Mouse (Mus musculus) stomach, postnatal 0 days (tissue): ENCODE measurements around the gene Slc35f6. TPM values are rescaled to one million over a fixed set of nuclear protein-coding genes. Genes with fewer than 3 reads are reported as not detected.
"Not testable (repeated sequence)": the region's sequence is repeated elsewhere in the genome, so short reads cannot be mapped to it uniquely, and the experiment has no call there.

Experiments
- ATAC-seq: fragments of 200-750 bp; cut with Nextera tagmentation; 2 replicates; pipeline ENCODE4 v1.8.0; 2017; ENCODE audit not compliant: low FRiP score, low TSS enrichment
- DNase-seq: peaks from one replicate; pipeline ENCODE4 v3.0.0-alpha.2; 2016; ENCODE audit warnings: low spot score
- H3K27ac ChIP-seq: fragments of 300-500 bp; sonication (generic); replicated peaks from 2 replicates; pipeline ENCODE4 v1.5.1; 2014; ENCODE audit warnings: mild to moderate bottlenecking, control low read depth
- H3K27me3 ChIP-seq: fragments of 300-500 bp; sonication (generic); 2 replicates; pipeline ENCODE4 v1.6.1; 2014; ENCODE audit warnings: low read length; ENCODE audit not compliant: control insufficient read depth, insufficient read depth
- H3K36me3 ChIP-seq: fragments of 300-500 bp; sonication (generic); 2 replicates; pipeline ENCODE4 v1.6.1; 2014; ENCODE audit warnings: low read length, mixed read lengths; ENCODE audit not compliant: control insufficient read depth, insufficient read depth
- H3K4me1 ChIP-seq: fragments of 300-500 bp; sonication (generic); replicated peaks from 2 replicates; pipeline ENCODE4 v1.6.1; 2014; ENCODE audit warnings: antibody characterized with exemption; ENCODE audit not compliant: control insufficient read depth, insufficient read depth
- H3K4me2 ChIP-seq: fragments of 300-500 bp; sonication (generic); replicated peaks from 2 replicates; pipeline ENCODE4 v1.6.1; 2014; ENCODE audit warnings: low read depth, mild to moderate bottlenecking, control low read depth, moderate library complexity
- H3K4me3 ChIP-seq: fragments of 300-500 bp; sonication (generic); 2 replicates; pipeline ENCODE4 v1.5.1; 2014; ENCODE audit warnings: low read depth, low read length, control low read depth
- H3K9ac ChIP-seq: fragments of 300-500 bp; sonication (generic); 2 replicates; pipeline ENCODE4 v1.6.1; 2014; ENCODE audit warnings: mild to moderate bottlenecking, low read length, control low read depth, mixed read lengths
- H3K9me3 ChIP-seq: fragments of 300-500 bp; sonication (generic); 2 replicates; pipeline ENCODE4 v1.6.1; 2016; ENCODE audit warnings: low read length; ENCODE audit not compliant: control insufficient read depth
- CTCF ChIP-seq: IDR thresholded peaks from 2 replicates; pipeline ENCODE4 v1.5.1; 2016; ENCODE audit warnings: antibody characterized with exemption, low read depth, mild to moderate bottlenecking, moderate library complexity
- EP300 ChIP-seq: optimal IDR thresholded peaks from 2 replicates; pipeline ENCODE3; 2016; ENCODE audit warnings: antibody characterized with exemption
- WGBS: fragments of 180-500 bp; shearing (Covaris S2); extraction: QIAGEN DNeasy Blood & Tissue Kit; methylation state at CpG from one replicate; pipeline ENCODE4 v1.1.7; 2014; 5-methylcytosine and 5-hydroxymethylcytosine counted together
- polyA plus RNA-seq: library from polyadenylated mRNA; unstranded; fragments of >200 nt; fragmentation: Nextera tagmentation; extraction: Ambion mirVana; gene quantifications from 2 replicates; pipeline ENCODE4 v1.2.1, GENCODE M21; 2015

Slc35f6 gene
- polyA plus RNA-seq, 1 experiment from 2014 or later: 30.6 TPM

DNA sequence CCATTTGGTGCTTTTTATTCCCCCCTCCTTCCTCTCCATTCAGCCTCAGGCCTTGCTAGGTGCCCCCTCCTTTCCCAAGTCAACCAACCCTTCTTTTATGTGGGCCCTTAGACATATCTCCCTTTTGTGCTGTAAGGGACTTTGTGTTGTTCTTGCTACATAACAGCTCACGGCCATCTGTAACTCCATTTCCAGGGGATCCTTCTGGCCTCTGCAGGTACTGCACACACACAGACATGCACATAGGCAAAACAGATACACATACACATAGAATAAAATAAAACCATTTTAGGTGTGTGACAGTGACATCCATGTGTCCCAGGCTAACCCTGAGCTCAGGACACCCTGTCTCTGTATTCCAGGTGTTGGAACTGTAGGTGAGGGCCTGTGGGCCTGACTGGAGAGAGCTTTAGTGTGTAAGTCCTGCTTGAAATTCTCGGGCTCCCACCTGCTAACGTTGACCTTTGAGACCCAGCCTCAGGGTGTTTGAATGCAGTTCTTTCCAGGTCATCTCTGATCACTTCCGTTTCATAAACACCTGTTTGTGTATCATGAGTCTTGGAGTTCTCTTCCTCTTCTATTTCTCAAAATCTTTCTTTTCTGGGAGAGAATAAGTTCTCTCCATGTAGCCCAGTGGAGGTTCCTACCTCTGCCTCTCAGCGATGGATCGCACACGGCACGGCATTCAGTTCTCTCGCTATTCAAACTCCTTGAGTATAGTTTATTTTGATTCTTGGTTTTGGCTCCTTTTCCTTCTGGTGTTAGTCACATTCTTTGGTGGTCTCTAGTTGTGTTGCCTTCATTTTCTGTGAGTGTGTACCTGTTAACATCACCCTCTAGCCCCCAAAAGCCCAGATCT lies 21.1 kb downstream of the Slc35f6 start:
- Histone ChIP-seq H3K36me3 (0 out of 2 replicates have a peak, but pooled peaks cover 3% of the 10 kb centered on the region), H3K4me2 (no peak overlapping the region), H3K27me3 (no peaks in the 10 kb centered on the region), H3K4me1 (no peaks in the 10 kb centered on the region), H3K9me3 (no peaks in the 10 kb centered on the region), H3K27ac (no peak overlapping the region), H3K4me3 (no peak overlapping the region), H3K9ac (no peak overlapping the region)
- TF ChIP-seq EP300 (no peak), CTCF (no peak)
- WGBS: 90% methylated on average over 9 of the region's 9 CpGs
- ATAC-seq (no peak), DNase-seq (no peak)

DNA sequence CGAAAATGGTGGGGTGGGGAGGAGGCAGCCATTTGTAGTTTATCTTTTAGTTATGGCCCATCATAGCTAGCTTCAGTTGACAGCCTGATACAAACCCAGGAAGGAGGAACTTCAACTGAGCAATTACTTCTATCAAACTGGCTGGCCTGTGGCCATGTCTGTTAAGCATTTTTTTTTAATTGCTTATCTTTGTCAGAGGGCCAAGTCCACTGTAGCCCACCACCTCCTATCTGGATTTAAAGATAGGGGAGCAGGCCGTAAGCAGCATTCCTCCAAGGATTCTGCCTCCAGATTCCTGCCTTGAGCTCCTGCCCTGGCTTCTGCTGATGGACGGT lies 21.7 kb downstream of the Slc35f6 start:
- ATAC-seq (no peak), DNase-seq (no peak)
- Histone ChIP-seq H3K27ac (no peak overlapping the region), H3K9ac (no peak overlapping the region), H3K4me3 (no peak overlapping the region), H3K36me3 (0 out of 2 replicates have a peak, but pooled peaks cover 3% of the 10 kb centered on the region), H3K4me2 (no peak overlapping the region), H3K27me3 (no peaks in the 10 kb centered on the region), H3K9me3 (no peaks in the 10 kb centered on the region), H3K4me1 (no peaks in the 10 kb centered on the region)
- TF ChIP-seq EP300 (no peak), CTCF (no peak)
- 82% methylated on average over 3 of the region's 3 CpGs for WGBS

DNA sequence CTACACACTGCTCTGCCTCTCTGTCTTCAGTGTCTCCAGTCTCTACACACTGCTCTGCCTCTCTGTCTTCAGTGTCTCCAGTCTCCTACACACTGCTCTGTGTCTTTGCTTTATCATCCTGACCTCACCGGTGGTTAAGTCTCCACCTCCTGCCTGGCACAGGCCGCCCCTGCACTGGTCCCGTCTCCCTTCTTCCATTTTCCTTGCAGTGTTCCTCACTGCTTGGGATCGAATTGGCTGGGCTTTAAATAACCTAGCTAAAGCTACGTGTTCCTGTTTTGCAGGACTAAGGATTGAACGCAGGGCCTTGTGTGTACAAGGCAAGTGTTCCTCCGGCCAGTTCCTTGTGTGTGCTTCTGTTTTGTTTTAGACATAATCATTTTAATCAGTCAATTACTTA lies 22.4 kb downstream of the Slc35f6 start:
- ATAC-seq: no peak
- Histone ChIP-seq H3K4me2 (no peak overlapping the region), H3K36me3 (peaks cover 3% of the 10 kb centered on the region; the same call in 1 of the 2 replicates)

DNA sequence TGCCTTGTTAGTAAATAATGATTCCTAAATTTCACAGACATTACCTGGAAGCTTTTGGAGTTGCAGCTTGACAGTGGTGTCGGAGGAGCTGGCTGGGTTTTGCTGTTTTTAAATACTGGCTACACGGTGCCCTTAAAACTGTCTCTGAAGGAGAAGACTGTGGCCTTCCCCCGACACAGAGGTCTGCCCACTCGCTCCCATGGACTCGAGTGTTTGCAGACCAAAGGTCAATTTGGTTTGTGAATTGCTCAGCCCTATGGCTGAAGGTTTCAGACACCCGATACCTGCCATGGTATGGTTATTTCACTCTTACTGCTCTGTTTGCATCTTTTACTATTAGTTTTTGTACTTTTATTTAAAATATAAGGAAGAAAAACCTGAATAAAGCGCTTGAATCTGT lies 26.3 kb downstream of the Slc35f6 start:
- DNase-seq: no peak
- H3K36me3 ChIP-seq: peaks cover 3% of the 10 kb centered on the region; the same call in 1 of the 2 replicates
- no peaks in the 10 kb centered on the region for H3K9me3 ChIP-seq
- H3K4me1 ChIP-seq: no peaks in the 10 kb centered on the region
- no peak for ATAC-seq
- no peak overlapping the region for H3K4me2 ChIP-seq
- H3K9ac ChIP-seq: no peak overlapping the region
- H3K27ac ChIP-seq: no peak overlapping the region
- no peak overlapping the region for H3K4me3 ChIP-seq
- TF ChIP-seq CTCF (no peak), EP300 (no peak)
- WGBS: 63% methylated on average over 7 of the region's 7 CpGs
- H3K27me3 ChIP-seq: no peaks in the 10 kb centered on the region

More for the DNA sequence above, 22.4 kb downstream of the Slc35f6 start:
- DNase-seq: no peak
- no peak overlapping the region for H3K4me3 ChIP-seq
- TF ChIP-seq CTCF (no peak), EP300 (no peak)
- H3K9me3 ChIP-seq: no peaks in the 10 kb centered on the region
- H3K4me1 ChIP-seq: no peaks in the 10 kb centered on the region
- H3K27ac ChIP-seq: no peak overlapping the region
- H3K9ac ChIP-seq: no peak overlapping the region
- 84% methylated on average over 7 of the region's 7 CpGs for WGBS
- no peaks in the 10 kb centered on the region for H3K27me3 ChIP-seq

DNA sequence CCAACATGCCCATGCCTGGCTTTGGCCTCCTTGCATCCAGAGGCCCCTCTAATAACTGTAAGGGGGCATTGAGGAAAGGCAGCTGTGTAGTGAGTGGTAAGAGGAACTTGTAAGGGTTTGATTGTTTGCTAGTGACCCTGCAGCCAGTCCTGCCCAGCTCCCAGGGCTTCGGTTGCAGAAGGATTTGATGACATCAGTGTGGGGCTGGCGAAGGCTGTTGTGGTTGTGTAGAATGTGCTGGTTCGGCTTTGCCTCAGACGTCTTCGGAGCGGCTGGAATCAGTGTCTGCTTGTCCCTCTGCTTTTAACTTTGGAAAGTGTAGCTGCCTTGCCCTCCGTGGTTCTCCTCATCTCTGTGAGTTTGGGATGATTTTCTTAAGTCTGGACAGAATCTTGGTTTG lies 29.1 kb downstream of the Slc35f6 start:
- ATAC-seq: no peak
- peaks cover 3% of the 10 kb centered on the region; the same call in 1 of the 2 replicates for H3K36me3 ChIP-seq
- H3K4me2 ChIP-seq: no peak overlapping the region
- H3K27me3 ChIP-seq: no peaks in the 10 kb centered on the region
- no peak overlapping the region for H3K4me3 ChIP-seq
- H3K27ac ChIP-seq: no peak overlapping the region
- DNase-seq: no peak
- no peak overlapping the region for H3K9ac ChIP-seq
- H3K4me1 ChIP-seq: no peaks in the 10 kb centered on the region
- no peaks in the 10 kb centered on the region for H3K9me3 ChIP-seq
- 79% methylated on average over 7 of the region's 7 CpGs for WGBS
- TF ChIP-seq CTCF: no peak
- no peak for TF ChIP-seq EP300

DNA sequence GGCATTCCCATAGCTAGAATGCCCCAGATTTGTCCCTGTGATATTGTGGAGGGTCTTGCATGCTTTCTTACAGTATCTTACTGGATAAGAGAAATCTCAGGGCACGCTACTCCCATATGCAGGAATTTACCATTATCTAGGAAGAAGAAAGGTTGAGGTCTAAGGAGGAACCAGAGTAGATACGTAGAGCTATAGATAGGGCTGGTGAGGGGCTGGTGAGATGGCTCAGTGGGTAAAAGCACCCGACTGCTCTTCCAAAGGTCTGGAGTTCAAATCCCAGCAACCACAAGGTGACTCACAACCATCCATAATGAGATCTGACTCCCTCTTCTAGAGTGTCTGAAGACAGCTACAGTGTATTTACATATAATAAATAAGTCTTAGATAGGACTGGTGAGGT lies 30.3 kb downstream of the Slc35f6 start:
- H3K4me1 ChIP-seq, ATAC-seq, H3K36me3 ChIP-seq, H3K9ac ChIP-seq, DNase-seq, H3K4me3 ChIP-seq, H3K27me3 ChIP-seq, H3K4me2 ChIP-seq, H3K27ac ChIP-seq, H3K9me3 ChIP-seq: not testable (repeated sequence)
- 90% methylated on average over 3 of the region's 3 CpGs for WGBS
